Mouse (Mus musculus): ENCODE measurements around the gene Mpped1.

- no peak for TF ChIP-seq CTCF (IDR thresholded peaks at IDR 0.05; ENCODE audit: control insufficient read depth, insufficient read depth, insufficient read length)
- TF ChIP-seq MYOG (IDR thresholded peaks at IDR 0.05; ENCODE audit: control insufficient read depth, extremely low read depth, insufficient read length), result no peak
- no peak for TF ChIP-seq MAX (IDR thresholded peaks at IDR 0.05)
- TF ChIP-seq CEBPB (IDR thresholded peaks at IDR 0.05; ENCODE audit: low read depth), result no peak
- TF ChIP-seq FOSL1 (IDR thresholded peaks at IDR 0.05; ENCODE audit: insufficient read depth, low read length, poor library complexity, severe bottlenecking), result no peak
- TF ChIP-seq USF1 (IDR thresholded peaks at IDR 0.05; ENCODE audit: low read depth), result no peak
These were observed 20.3 kb upstream of the Mpped1 start for GRCm38 (mm10) chr15:83758958-83759357.
